Mouse (Mus musculus): Measurements from ENCODE around the gene Gm5136.

GRCm38 (mm10) chr10:108649174-108649573 lies 50.8 kb downstream of the Gm5136 start:
- TF ChIP-seq POLR2A (IDR thresholded peaks at IDR 0.05; ENCODE audit: insufficient read length, low read depth) (no peak), TCF12 (IDR thresholded peaks at IDR 0.05; ENCODE audit: insufficient read depth, poor library complexity, severe bottlenecking) (no peak), CEBPB (IDR thresholded peaks at IDR 0.05; ENCODE audit: insufficient read depth, poor library complexity, severe bottlenecking) (no peak), POLR2AphosphoS2 (IDR thresholded peaks at IDR 0.05; ENCODE audit: insufficient read length, low read depth) (no peak), TCF3 (IDR thresholded peaks at IDR 0.05; ENCODE audit: insufficient read length, low read depth) (no peak), MAX (IDR thresholded peaks at IDR 0.05; ENCODE audit: low read depth) (no peak), USF1 (IDR thresholded peaks at IDR 0.05; ENCODE audit: low read depth) (no peak)
